Mouse (Mus musculus) B cell, adult 2 months (primary cell): ENCODE measurements around the gene Lmx1b.
A peak's percentile ranks its signal among the peaks of the same experiment; 100 is the strongest.

Experiments
- DNase-seq, 2 experiments: peaks; one replicate each; pipeline ENCODE4 v3.0.0; 2022

The Lmx1b gene

GRCm38 (mm10) chr2:33542696-33543428 lies 97.4 kb downstream of the Lmx1b start:
- DNase-seq: peak; percentile 59 to 65

- no peak for DNase-seq
Measured at GRCm38 (mm10) chr2:33525274-33526055, 114.8 kb downstream of the Lmx1b start.

- no peak for DNase-seq
Measured at GRCm38 (mm10) chr2:33515856-33516255, 124.5 kb downstream of the Lmx1b start.

GRCm38 (mm10) chr2:33515431-33515830 lies 124.9 kb downstream of the Lmx1b start:
- DNase-seq: no peak
